ENCODE assay signal across 20 mouse cellular contexts in genomic region chr9:70959866-70960265, GRCm38 (mm10). TPM values are rescaled to one million over a fixed set of nuclear protein-coding genes. Genes with fewer than 3 reads are reported as not detected.
DNase-seq lines count a peak whose midpoint lies in the region; TF ChIP-seq lines count a peak whose summit lies in the region.
"Had no signal": no experiment of that assay in that cellular context is flagged by ENCODE, and none has a peak within 500 bp of the region (broad histone marks: within the 10 kb centered on the region; RNA-seq: fewer than 3 reads in every experiment).

No protein-coding gene starts in this region.

- no peak overlapping the region for H3K27ac ChIP-seq in heart, adult 2 months
- H3K27ac ChIP-seq: embryonic facial prominence, embryonic 15.5 days; forebrain, embryonic 10.5 days; liver, embryonic 13.5 days; midbrain, embryonic 15.5 days had no signal

- TF ChIP-seq POLR2A in heart, adult 2 months (IDR thresholded peaks at IDR 0.05; ENCODE audit: insufficient read depth, low read depth, low read length) = no peak

- WGBS in heart, adult 2 months = 91% methylated on average over 5 of the region's 5 CpGs

- H3K4me3 ChIP-seq in heart, adult 2 months = no peak overlapping the region
- H3K4me3 ChIP-seq: embryonic facial prominence, embryonic 15.5 days; forebrain, embryonic 10.5 days; liver, embryonic 13.5 days; midbrain, embryonic 15.5 days had no signal

- H3K9ac ChIP-seq in heart, adult 2 months (ENCODE audit: low read depth, low read length) = no peak overlapping the region
- H3K9ac ChIP-seq: embryonic facial prominence, embryonic 15.5 days; liver, embryonic 13.5 days; midbrain, embryonic 15.5 days had no signal

- H3K79me2 ChIP-seq in heart, adult 2 months (replicated peaks; ENCODE audit: control insufficient read depth, insufficient read depth, low read length) = no peaks in the 10 kb centered on the region

- H3K4me1 ChIP-seq in heart, adult 2 months (ENCODE audit: control insufficient read depth, insufficient read depth, low read length) = 0 out of 2 replicates have a peak, but pooled peaks cover 1% of the 10 kb centered on the region
- H3K4me1 ChIP-seq: embryonic facial prominence, embryonic 15.5 days; liver, embryonic 13.5 days had no signal

- DNase-seq in heart, adult 11 months = peak; percentile 64
- no peak for DNase-seq in heart, adult 2 months
- DNase-seq in left cerebral cortex, postnatal 4 days = peak; percentile 72
- DNase-seq in left cerebral cortex, adult 9 months (ENCODE audit: low spot score in 2 of 2) = no peak
- DNase-seq in cerebellum, adult 11-12 months = peak; percentile 85
- peak; percentile 73 to 80 for DNase-seq in cerebellum, postnatal 25 days
- DNase-seq in spleen, postnatal 4 days (ENCODE audit: low spot score in 2 of 2) = no peak
- DNase-seq in left cerebral cortex, adult 18-20 months (ENCODE audit: low spot score in 2 of 2) = no peak
- DNase-seq: adrenal gland, adult 8-10 months; gastrocnemius, postnatal 10 days; heart, postnatal 14 days; layer of hippocampus, postnatal 36 days; liver, embryonic 13.5 days; right cerebral cortex, postnatal 14 days; thymus, postnatal 25 days had no signal

- no peaks in the 10 kb centered on the region for H3K36me3 ChIP-seq in heart, adult 2 months (ENCODE audit: control insufficient read depth, insufficient read depth, low read length)
- H3K36me3 ChIP-seq: embryonic facial prominence, embryonic 15.5 days; forebrain, embryonic 10.5 days; liver, embryonic 13.5 days; midbrain, embryonic 15.5 days had no signal

- no peaks in the 10 kb centered on the region for H3K27me3 ChIP-seq in heart, adult 2 months (ENCODE audit: control insufficient read depth, insufficient read depth, low read length)
- H3K27me3 ChIP-seq: CH12.LX; embryonic facial prominence, embryonic 15.5 days; liver, embryonic 13.5 days; midbrain, embryonic 15.5 days had no signal

- no peak for TF ChIP-seq CTCF in heart, adult 2 months (IDR thresholded peaks at IDR 0.05)

- intact Hi-C loops in heart, adult 2 months (cut with DNase I) = no loop called here
- intact Hi-C loops in left cerebral cortex, postnatal 4 days (cut with DNase I) = loop anchor here (10.0 kb wide), 1 partner anchor 115 kb away; no protein-coding TSS in a partner anchor

- TF ChIP-seq EP300 in heart, adult 2 months (IDR thresholded peaks at IDR 0.05; ENCODE audit: insufficient read depth, low read depth, low read length) = no peak

RNA-seq across cellular contexts. Expression of gene Lipc, which starts 7.8 kb away (rescaled TPM):
- under 1 TPM in 1 of 2 experiments, not detected in 1; 0.14 TPM for total RNA-seq in heart, adult 2 months (2021)
- polyA plus RNA-seq in heart, adult 2 months (2012; rRNA removed) = 0.25 and 0.35 TPM in 2 replicates
- not detected for total RNA-seq in left cerebral cortex, postnatal 4 days (2021)
- total RNA-seq in left cerebral cortex, adult 18-20 months (2021) = not detected
- polyA plus RNA-seq: forebrain, embryonic 10.5 days; intestine, embryonic 14.5 days had no signal

Comparison
In these comparisons a context has a peak if more than half of its experiments do, and no peak if none do; other contexts are left out.
1. DNase-seq: peak in heart, adult 11 months (single experiment), left cerebral cortex, postnatal 4 days (single experiment), cerebellum, adult 11-12 months (single experiment) and cerebellum, postnatal 25 days (2 of 2); none in heart, adult 2 months (0 of 2), left cerebral cortex, adult 9 months (0 of 2), spleen, postnatal 4 days (0 of 2) and left cerebral cortex, adult 18-20 months (0 of 2).